Mouse (Mus musculus) CH12.LX (cell line): ENCODE measurements around the gene Setd2. TPM values are rescaled to one million over a fixed set of nuclear protein-coding genes. Genes with fewer than 3 reads are reported as not detected.

Source experiments
- DNase-seq: peaks from one replicate; pipeline ENCODE4 v3.0.0-alpha.2; 2013; ENCODE audit errors: extremely low read depth
- H3K27ac ChIP-seq: 2 replicates; pipeline ENCODE4 v1.5.1; 2012; ENCODE audit warnings: low read depth, mild to moderate bottlenecking, control low read depth, moderate library complexity; ENCODE audit not compliant: insufficient read depth
- H3K27me3 ChIP-seq: replicated peaks from 2 replicates; pipeline ENCODE3; 2012; ENCODE audit warnings: inconsistent platforms
- H3K36me3 ChIP-seq, 2 experiments: replicated peaks in 1 of 2; 2 replicates each; pipeline versions ENCODE3 to v1.6.1; 2012; ENCODE audit warnings: inconsistent platforms in 1 of 2, low read length in 1 of 2, mild to moderate bottlenecking in 1 of 2, mixed read lengths in 1 of 2, moderate library complexity in 1 of 2; ENCODE audit not compliant: control insufficient read depth in 1 of 2, insufficient read depth in 1 of 2
- H3K4me1 ChIP-seq, 2 experiments: 2 replicates each; pipeline ENCODE4 v1.6.1; 2012; ENCODE audit warnings: inconsistent platforms in 1 of 2, moderate library complexity in 1 of 2; ENCODE audit not compliant: insufficient read depth in 2 of 2, control insufficient read depth in 1 of 2
- H3K4me2 ChIP-seq: 2 replicates; pipeline ENCODE4 v1.6.1; 2012; ENCODE audit warnings: low read depth, mild to moderate bottlenecking, control low read depth; ENCODE audit not compliant: poor library complexity, insufficient read depth, severe bottlenecking
- H3K4me3 ChIP-seq, 3 experiments: fragments of 150-350 bp in 1 of 3; sonication (generic) in 1 of 3; replicated peaks in 1 of 3; 2 replicates each; pipeline versions ENCODE3 to v1.5.1; 2011 to 2012; ENCODE audit warnings: low read depth in 2 of 3, low read length in 2 of 3, mild to moderate bottlenecking in 2 of 3, moderate library complexity in 2 of 3, control low read depth in 1 of 3, improper control_type of control experiment in 1 of 3, inconsistent platforms in 1 of 3, mixed read lengths in 1 of 3; ENCODE audit not compliant: poor library complexity in 1 of 3
- H3K79me2 ChIP-seq: replicated peaks from 2 replicates; pipeline ENCODE4 v1.6.1; 2012; ENCODE audit warnings: mild to moderate bottlenecking, moderate library complexity; ENCODE audit not compliant: control insufficient read depth, poor library complexity, insufficient read depth, severe bottlenecking; ENCODE audit errors: extremely low read depth
- H3K9ac ChIP-seq: 2 replicates; pipeline ENCODE4 v1.6.1; 2012; ENCODE audit warnings: low read depth, mild to moderate bottlenecking, control low read depth, moderate library complexity; ENCODE audit not compliant: insufficient read depth
- H3K9me3 ChIP-seq: replicated peaks from 2 replicates; pipeline ENCODE3; 2012; ENCODE audit warnings: low read length, inconsistent platforms, mixed read lengths
- CHD1 ChIP-seq: IDR thresholded peaks from 2 replicates; pipeline ENCODE4 v1.6.1; 2012; ENCODE audit warnings: low read depth, low read length, improper control_type of control experiment, inconsistent platforms
- CHD2 ChIP-seq: IDR thresholded peaks from 2 replicates; pipeline ENCODE4 v1.6.1; 2011; ENCODE audit warnings: low read length, improper control_type of control experiment
- CTCF ChIP-seq, 2 experiments: IDR thresholded peaks in 1 of 2; conservative IDR thresholded peaks in 1 of 2; 2 replicates each; pipeline ENCODE4 v1.5.1; 2011 to 2012; ENCODE audit warnings: low read depth in 2 of 2, low read length in 2 of 2, improper control_type of control experiment in 1 of 2, inconsistent platforms in 1 of 2, mild to moderate bottlenecking in 1 of 2, moderate library complexity in 1 of 2
- E2F4 ChIP-seq: IDR thresholded peaks from 2 replicates; pipeline ENCODE4 v1.6.1; 2011; ENCODE audit warnings: low read depth, low read length, improper control_type of control experiment; ENCODE audit not compliant: insufficient replicate concordance
- ELF1 ChIP-seq: IDR thresholded peaks from 2 replicates; pipeline ENCODE4 v1.6.1; 2014; ENCODE audit warnings: low read depth, mild to moderate bottlenecking, inconsistent platforms, low read length, improper control_type of control experiment
- ETS1 ChIP-seq: conservative IDR thresholded peaks from 2 replicates; pipeline ENCODE4 v1.6.1; 2012; ENCODE audit warnings: low read depth, mild to moderate bottlenecking, inconsistent platforms, low read length, improper control_type of control experiment, moderate library complexity
- GABPA ChIP-seq: IDR thresholded peaks from 2 replicates; pipeline ENCODE4 v1.6.1; 2012; ENCODE audit warnings: low read depth, low read length, improper control_type of control experiment, inconsistent platforms; ENCODE audit not compliant: insufficient replicate concordance
- IRF4 ChIP-seq: IDR thresholded peaks from 2 replicates; pipeline ENCODE4 v1.6.1; 2014; ENCODE audit warnings: low read depth, mild to moderate bottlenecking, inconsistent platforms, low read length, improper control_type of control experiment
- JUN ChIP-seq: IDR thresholded peaks from 2 replicates; pipeline ENCODE4 v1.6.1; 2011; ENCODE audit warnings: low read depth, mild to moderate bottlenecking, low read length, improper control_type of control experiment, moderate library complexity; ENCODE audit not compliant: insufficient read depth
- MAX ChIP-seq: IDR thresholded peaks from 2 replicates; pipeline ENCODE4 v1.6.1; 2011; ENCODE audit warnings: low read length, improper control_type of control experiment
- MXI1 ChIP-seq: IDR thresholded peaks from 2 replicates; pipeline ENCODE4 v1.6.1; 2011; ENCODE audit warnings: mild to moderate bottlenecking, low read depth, low read length, improper control_type of control experiment
- MYC ChIP-seq: IDR thresholded peaks from 2 replicates; pipeline ENCODE4 v1.6.1; 2011; ENCODE audit warnings: low read depth, mild to moderate bottlenecking, improper control_type of control experiment, low read length
- PAX5 ChIP-seq: IDR thresholded peaks from 2 replicates; pipeline ENCODE4 v1.6.1; 2012; ENCODE audit warnings: low read length, inconsistent platforms, mixed read lengths
- POLR2A ChIP-seq: IDR thresholded peaks from 2 replicates; pipeline ENCODE4 v1.6.1; 2011; ENCODE audit warnings: low read depth, mild to moderate bottlenecking, improper control_type of control experiment, low read length
- POLR2AphosphoS2 ChIP-seq: IDR thresholded peaks from 2 replicates; pipeline ENCODE4 v1.6.1; 2011; ENCODE audit warnings: low read depth, low read length, improper control_type of control experiment
- RAD21 ChIP-seq: IDR thresholded peaks from 2 replicates; pipeline ENCODE4 v1.6.1; 2011; ENCODE audit warnings: low read depth, mild to moderate bottlenecking, low read length, improper control_type of control experiment, moderate library complexity
- RCOR1 ChIP-seq: conservative IDR thresholded peaks from 2 replicates; pipeline ENCODE4 v1.6.1; 2012; ENCODE audit warnings: low read depth, mild to moderate bottlenecking, inconsistent platforms, low read length, improper control_type of control experiment
- SMC3 ChIP-seq: IDR thresholded peaks from 2 replicates; pipeline ENCODE4 v1.6.1; 2011; ENCODE audit warnings: low read depth, low read length, improper control_type of control experiment
- TBP ChIP-seq: conservative IDR thresholded peaks from 2 replicates; pipeline ENCODE4 v1.6.1; 2011; ENCODE audit warnings: low read depth, low read length, improper control_type of control experiment
- UBTF ChIP-seq: IDR thresholded peaks from 2 replicates; pipeline ENCODE4 v1.6.1; 2012; ENCODE audit warnings: low read depth, mild to moderate bottlenecking, inconsistent platforms, low read length, improper control_type of control experiment, moderate library complexity
- USF1 ChIP-seq: IDR thresholded peaks from 2 replicates; pipeline ENCODE4 v1.6.1; 2014; ENCODE audit warnings: low read depth, mild to moderate bottlenecking, inconsistent platforms, low read length, improper control_type of control experiment
- USF2 ChIP-seq: conservative IDR thresholded peaks from 2 replicates; pipeline ENCODE4 v1.6.1; 2011; ENCODE audit warnings: low read depth, low read length, improper control_type of control experiment
- ZC3H11A ChIP-seq: IDR thresholded peaks from 2 replicates; pipeline ENCODE4 v1.6.1; 2012; ENCODE audit warnings: low read depth, mild to moderate bottlenecking, inconsistent platforms, low read length, improper control_type of control experiment
- dilution Hi-C: fragments of 300-500 bp; cut with MboI; formaldehyde crosslinking; loops from 2 replicates; pipeline ENCODE4 v1.14.3; 2020; ENCODE audit warnings: low sequenced_read_pairs; ENCODE audit not compliant: extremely low pct_unique_long_range_greater_than_20kb, extremely low pct_ligation_motif_present
- in situ Hi-C: fragments of 300-500 bp; cut with MboI; formaldehyde crosslinking; loops from 3 replicates; pipeline ENCODE4 v1.14.3; 2019; ENCODE audit warnings: low sequenced_read_pairs, low pct_ligation_motif_present, low pct_unique_long_range_greater_than_20kb, mixed read lengths
- polyA plus RNA-seq: library from polyadenylated mRNA; unstranded; fragments of >175 nt; gene quantifications from 2 replicates; pipeline ENCODE4 v1.2.1, GENCODE M21; 2012; ENCODE audit warnings: low read depth; ENCODE audit not compliant: insufficient read length
- total RNA-seq, 2 experiments: library from RNA; depleted of rRNA; stranded (reverse); fragments of 300-350 nt in 1 of 2; fragments of >200 nt in 1 of 2; gene quantifications; 2 replicates each; pipeline ENCODE4 v1.2.3; 2012 to 2014

The Setd2 gene
- total and polyA plus RNA-seq, 3 experiments = 35.8 to 87.1 (median 41.6) TPM

DNA sequence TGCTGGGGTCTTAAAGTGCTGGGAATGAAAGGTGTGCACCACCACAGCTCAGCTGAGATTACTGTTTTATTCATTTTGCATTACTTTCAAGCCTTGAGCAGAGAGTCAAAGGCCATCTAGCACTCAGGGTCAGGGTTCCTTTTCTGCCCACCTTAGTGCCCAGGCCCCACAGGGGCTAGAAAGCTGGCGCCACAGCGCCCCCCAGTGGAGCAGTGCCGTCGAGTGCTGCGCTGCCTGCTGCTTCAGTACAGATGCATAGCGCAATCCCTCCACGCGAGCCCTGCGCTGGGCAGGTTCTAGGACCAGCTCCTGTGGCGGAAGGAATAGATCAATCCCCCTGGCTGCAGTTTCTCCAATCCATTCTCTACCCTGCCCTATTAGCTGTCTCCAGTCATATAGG is 98.8 kb downstream of the Setd2 start:
- DNase-seq = no peak
- dilution Hi-C loops = no loop called here
- Histone ChIP-seq H3K9ac (no peak overlapping the region), H3K4me3 (no peak overlapping the region), H3K4me2 (no peak overlapping the region), H3K27me3 (no peaks in the 10 kb centered on the region), H3K79me2 (no peaks in the 10 kb centered on the region), H3K9me3 (no peaks in the 10 kb centered on the region), H3K27ac (no peak overlapping the region), H3K36me3 (peaks cover 90 to 100% of the 10 kb centered on the region in 2 experiments), H3K4me1 (no peaks in the 10 kb centered on the region)
- in situ Hi-C loops = no loop called here
- TF ChIP-seq POLR2A (no peak), E2F4 (no peak), CTCF (conservative IDR thresholded peaks at IDR 0.05 in 1 of 2, IDR thresholded peaks at IDR 0.05 in 1 of 2; ENCODE audit: low read depth in 2 of 2, low read length in 2 of 2) (peak; percentile 51 to 66; a peak in 3 of 4 replicates), PAX5 (no peak), MYC (no peak), SMC3 (peak; percentile 60), RAD21 (peak; percentile 43), UBTF (no peak), JUN (no peak), IRF4 (no peak), MAX (no peak), MXI1 (no peak), ETS1 (no peak), USF1 (no peak), RCOR1 (no peak)

GRCm38 (mm10) chr9:110631651-110632275 is 99.4 kb downstream of the Setd2 start:
- Histone ChIP-seq H3K4me1 (no peaks in the 10 kb centered on the region), H3K4me2 (no peak overlapping the region), H3K9ac (no peak overlapping the region), H3K4me3 (no peak overlapping the region), H3K27ac (no peak overlapping the region), H3K27me3 (no peaks in the 10 kb centered on the region), H3K79me2 (no peaks in the 10 kb centered on the region), H3K36me3 (peaks cover 90 to 100% of the 10 kb centered on the region in 2 experiments), H3K9me3 (no peaks in the 10 kb centered on the region)
- in situ Hi-C loops = no loop called here
- TF ChIP-seq CHD1 (no peak), ETS1 (no peak), MYC (no peak), TBP (no peak), RAD21 (no peak), POLR2AphosphoS2 (no peak), ZC3H11A (no peak), ELF1 (no peak), IRF4 (no peak), USF2 (no peak), RCOR1 (no peak), GABPA (no peak), CHD2 (no peak), PAX5 (no peak)
- dilution Hi-C loops = no loop called here
- no peak for DNase-seq
